Mouse (Mus musculus): Measurements from ENCODE around the gene Mid1. TPM values are rescaled to one million over a fixed set of nuclear protein-coding genes. Genes with fewer than 3 reads are reported as not detected.

Gene Mid1
- polyA plus RNA-seq, 1 experiment from 2014 or later, result 1.6 TPM

Other genes starting within 250 kb of the Mid1 start
- not detected in 2 replicates for gene 4933400A11Rik, start 94.4 kb downstream of the Mid1 start, polyA plus RNA-seq (2015; fragmentation: Nextera tagmentation; extraction: Ambion mirVana)